Mouse (Mus musculus) heart, embryonic 14.5 days (tissue): ENCODE measurements at regions not wholly inside any gene's neighbourhood (a gene's known extent, or its start where the extent isn't known, plus 50 kb on each side); places are given as distances from the start of the nearest gene placed in this dataset.

ENCODE experiments used
- ATAC-seq: fragments of 200-750 bp; cut with Nextera tagmentation; 2 replicates; pipeline ENCODE4 v1.8.0; 2017; ENCODE audit warnings: low read depth, moderate TSS enrichment; ENCODE audit not compliant: insufficient number of reproducible peaks, insufficient read depth, low FRiP score
- H3K27ac ChIP-seq, 2 experiments: fragments of 200-500 bp in 1 of 2; fragments of 300-500 bp in 1 of 2; sonication (generic) in 1 of 2; replicated peaks in 1 of 2; 2 replicates each; pipeline ENCODE4 v1.5.1; 2012 to 2014; ENCODE audit warnings: low read depth in 2 of 2, low read length in 2 of 2, control low read depth in 1 of 2, mild to moderate bottlenecking in 1 of 2, mixed read lengths in 1 of 2; ENCODE audit not compliant: control insufficient read depth in 1 of 2, insufficient read depth in 1 of 2
- H3K27me3 ChIP-seq: fragments of 300-500 bp; sonication (generic); 2 replicates; pipeline ENCODE4 v1.6.1; 2014; ENCODE audit warnings: mild to moderate bottlenecking, low read length, control low read depth; ENCODE audit not compliant: control insufficient read depth, insufficient read depth
- H3K36me3 ChIP-seq: fragments of 300-500 bp; sonication (generic); 2 replicates; pipeline ENCODE4 v1.6.1; 2014; ENCODE audit warnings: mild to moderate bottlenecking, control low read depth, low read length, mixed read lengths; ENCODE audit not compliant: control insufficient read depth, insufficient read depth
- H3K4me1 ChIP-seq, 2 experiments: fragments of 200-500 bp in 1 of 2; fragments of 300-500 bp in 1 of 2; sonication (generic) in 1 of 2; 2 replicates each; pipeline ENCODE4 v1.6.1; 2012 to 2014; ENCODE audit warnings: low read length in 2 of 2, control low read depth in 1 of 2, mixed read lengths in 1 of 2; ENCODE audit not compliant: control insufficient read depth in 2 of 2, insufficient read depth in 2 of 2
- H3K4me2 ChIP-seq: fragments of 300-500 bp; sonication (generic); 2 replicates; pipeline ENCODE4 v1.6.1; 2014; ENCODE audit warnings: mild to moderate bottlenecking, low read length
- H3K4me3 ChIP-seq, 2 experiments: fragments of 200-500 bp in 1 of 2; fragments of 300-500 bp in 1 of 2; sonication (generic) in 1 of 2; 2 replicates each; pipeline ENCODE4 v1.5.1; 2012 to 2014; ENCODE audit warnings: low read length in 2 of 2, mild to moderate bottlenecking in 2 of 2, control low read depth in 1 of 2, low read depth in 1 of 2, moderate library complexity in 1 of 2; ENCODE audit not compliant: control insufficient read depth in 1 of 2, insufficient read depth in 1 of 2
- H3K9ac ChIP-seq: fragments of 300-500 bp; sonication (generic); 2 replicates; pipeline ENCODE4 v1.6.1; 2014; ENCODE audit warnings: mild to moderate bottlenecking, low read length
- H3K9me3 ChIP-seq: fragments of 300-500 bp; sonication (generic); 2 replicates; pipeline ENCODE4 v1.6.1; 2016; ENCODE audit warnings: low read length, control low read depth; ENCODE audit not compliant: control insufficient read depth
- WGBS: fragments of 180-500 bp; shearing (Covaris S2); extraction: QIAGEN DNeasy Blood & Tissue Kit; methylation state at CpG from one replicate; pipeline ENCODE4 v1.1.7; 2014; 5-methylcytosine and 5-hydroxymethylcytosine counted together

DNA sequence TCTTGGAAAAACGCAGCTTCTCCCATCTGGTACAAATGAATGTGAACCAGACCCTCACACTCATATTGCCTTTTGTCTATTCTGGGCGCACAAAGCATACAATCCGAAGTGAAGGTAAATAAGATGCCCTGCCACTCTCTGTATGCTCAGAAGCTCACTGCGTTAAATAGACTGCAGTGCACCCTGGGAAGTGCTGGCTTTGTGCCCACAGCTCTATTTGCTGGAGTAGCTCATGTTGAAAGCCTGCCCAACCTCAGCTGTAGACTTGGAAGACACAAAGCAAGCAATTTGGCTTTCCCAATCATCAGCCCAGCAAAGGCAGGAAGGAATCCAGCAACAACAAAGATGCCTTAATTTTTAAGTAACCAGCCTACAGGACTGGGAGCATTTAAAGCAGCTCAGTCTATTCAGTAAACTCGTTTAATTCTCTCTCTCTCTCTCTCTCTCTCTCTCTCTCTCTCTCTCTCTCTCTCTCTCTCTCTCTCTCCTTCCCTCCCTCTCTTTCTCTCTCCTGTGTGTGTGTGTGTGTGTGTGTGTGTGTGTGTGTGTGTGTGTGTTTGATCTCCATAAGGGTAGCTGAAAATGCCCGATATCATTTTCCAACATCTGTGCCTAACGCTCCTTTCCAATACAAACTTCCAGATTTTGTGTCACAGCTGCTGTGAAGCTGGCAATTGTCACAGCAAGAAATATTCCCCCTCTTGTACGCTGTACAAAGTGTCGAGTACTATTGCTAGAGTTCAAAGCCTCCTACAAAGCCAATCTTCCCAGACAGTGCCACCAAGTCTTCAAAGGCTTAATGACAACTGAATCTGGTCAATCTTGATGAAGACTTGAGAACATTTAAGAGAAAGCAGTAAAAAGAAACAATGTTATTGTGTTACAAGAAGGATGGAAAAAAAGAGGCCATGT, 650.5 kb upstream of the Fam241a start:
- no peaks in the 10 kb centered on the region for H3K36me3 ChIP-seq
- H3K9ac ChIP-seq: no peak overlapping the region
- 58% methylated on average over 9 of the region's 9 CpGs for WGBS
- H3K4me1 ChIP-seq: peaks cover 3% of the 10 kb centered on the region in 2 experiments; a peak in 1 of 4 replicates
- H3K27ac ChIP-seq: no peak overlapping the region
- no peaks in the 10 kb centered on the region for H3K27me3 ChIP-seq
- no peak overlapping the region for H3K4me3 ChIP-seq
- no peak for ATAC-seq
- H3K9me3 ChIP-seq: no peaks in the 10 kb centered on the region
- H3K4me2 ChIP-seq: no peak overlapping the region

- H3K4me1 ChIP-seq: 0 out of 4 replicates have a peak, but pooled peaks cover 0 to 2% of the 10 kb centered on the region in 2 experiments
- H3K36me3 ChIP-seq: no peaks in the 10 kb centered on the region
- no peak overlapping the region for H3K9ac ChIP-seq
- H3K9me3 ChIP-seq: peaks cover 6% of the 10 kb centered on the region
- WGBS: 88% methylated on average over 4 of the region's 4 CpGs
- peaks cover 67% of the 10 kb centered on the region for H3K27me3 ChIP-seq
- ATAC-seq: no peak
- no peak overlapping the region for H3K4me2 ChIP-seq
- H3K4me3 ChIP-seq: no peak overlapping the region
- H3K27ac ChIP-seq: no peak overlapping the region
Measured at GRCm38 (mm10) chr3:128525427-128525826, 629.3 kb upstream of the Fam241a start.

GRCm38 (mm10) chr3:128520671-128521103, 624.6 kb upstream of the Fam241a start:
- no peak overlapping the region for H3K9ac ChIP-seq
- H3K27me3 ChIP-seq: peaks cover 40% of the 10 kb centered on the region
- no peak overlapping the region for H3K27ac ChIP-seq
- peak overlapping the region; percentile 56 for H3K4me2 ChIP-seq
- ATAC-seq: peak; percentile 75
- 0 out of 4 replicates have a peak overlapping the region, but pooled peaks of 1 of the 2 experiments have one; percentile 7 for H3K4me3 ChIP-seq
- no peaks in the 10 kb centered on the region for H3K36me3 ChIP-seq
- H3K9me3 ChIP-seq: peaks cover 6% of the 10 kb centered on the region
- 13% methylated on average over 7 of the region's 7 CpGs for WGBS
- H3K4me1 ChIP-seq: peaks cover 4 to 12% of the 10 kb centered on the region in 2 experiments; a peak in 3 of 4 replicates

GRCm38 (mm10) chr3:128519913-128520316, 623.8 kb upstream of the Fam241a start:
- Histone ChIP-seq H3K36me3 (no peaks in the 10 kb centered on the region), H3K9ac (no peak overlapping the region), H3K4me2 (peak overlapping the region; percentile 56), H3K27me3 (peaks cover 43% of the 10 kb centered on the region), H3K27ac (no peak overlapping the region), H3K9me3 (peaks cover 6% of the 10 kb centered on the region), H3K4me3 (peak overlapping the region in 1 of 2 experiments; percentile 7; a peak in 1 of 4 replicates), H3K4me1 (peaks cover 4 to 12% of the 10 kb centered on the region in 2 experiments; a peak in 3 of 4 replicates)
- no peak for ATAC-seq
- 37% methylated on average over 6 of the region's 6 CpGs for WGBS

GRCm38 (mm10) chr3:128518806-128519205, 622.7 kb upstream of the Fam241a start:
- Histone ChIP-seq H3K9me3 (peaks cover 6% of the 10 kb centered on the region), H3K27me3 (peaks cover 33% of the 10 kb centered on the region), H3K4me2 (no peak overlapping the region), H3K27ac (0 out of 4 replicates have a peak overlapping the region, but pooled peaks of 1 of the 2 experiments have one; percentile 19), H3K4me3 (no peak overlapping the region), H3K36me3 (no peaks in the 10 kb centered on the region), H3K4me1 (peaks cover 4 to 12% of the 10 kb centered on the region in 2 experiments; a peak in 3 of 4 replicates), H3K9ac (no peak overlapping the region)
- ATAC-seq: no peak
- WGBS: 28% methylated on average over 4 of the region's 4 CpGs

GRCm38 (mm10) chr3:128471111-128471510, 575.0 kb upstream of the Fam241a start:
- no peaks in the 10 kb centered on the region for H3K9me3 ChIP-seq
- H3K27me3 ChIP-seq: no peaks in the 10 kb centered on the region
- H3K4me1 ChIP-seq: no peaks in the 10 kb centered on the region
- WGBS: 48% methylated on average over 3 of the region's 3 CpGs
- H3K9ac ChIP-seq: no peak overlapping the region
- no peak overlapping the region for H3K4me2 ChIP-seq
- H3K27ac ChIP-seq: no peak overlapping the region
- no peak overlapping the region for H3K4me3 ChIP-seq
- H3K36me3 ChIP-seq: no peaks in the 10 kb centered on the region
- ATAC-seq: no peak

- H3K27ac ChIP-seq: no peak overlapping the region
- no peaks in the 10 kb centered on the region for H3K27me3 ChIP-seq
- H3K4me1 ChIP-seq: no peaks in the 10 kb centered on the region
- no peak overlapping the region for H3K4me2 ChIP-seq
- H3K9me3 ChIP-seq: no peaks in the 10 kb centered on the region
- no peak overlapping the region for H3K9ac ChIP-seq
- no peaks in the 10 kb centered on the region for H3K36me3 ChIP-seq
- no peak for ATAC-seq
- no peak overlapping the region for H3K4me3 ChIP-seq
Measured at GRCm38 (mm10) chr3:128429706-128430105, 533.6 kb upstream of the Fam241a start.
